Mouse (Mus musculus): ENCODE measurements around the gene Ccdc40. TPM values are rescaled to one million over a fixed set of nuclear protein-coding genes. Genes with fewer than 3 reads are reported as not detected.
A peak's percentile ranks its signal among the peaks of the same experiment; 100 is the strongest.
"Not testable (repeated sequence)": the region's sequence is repeated elsewhere in the genome, so short reads cannot be mapped to it uniquely, and the experiment has no call there.

Gene Ccdc40
- polyA plus RNA-seq, 1 experiment from 2014 or later, result 18.6 TPM

DNA sequence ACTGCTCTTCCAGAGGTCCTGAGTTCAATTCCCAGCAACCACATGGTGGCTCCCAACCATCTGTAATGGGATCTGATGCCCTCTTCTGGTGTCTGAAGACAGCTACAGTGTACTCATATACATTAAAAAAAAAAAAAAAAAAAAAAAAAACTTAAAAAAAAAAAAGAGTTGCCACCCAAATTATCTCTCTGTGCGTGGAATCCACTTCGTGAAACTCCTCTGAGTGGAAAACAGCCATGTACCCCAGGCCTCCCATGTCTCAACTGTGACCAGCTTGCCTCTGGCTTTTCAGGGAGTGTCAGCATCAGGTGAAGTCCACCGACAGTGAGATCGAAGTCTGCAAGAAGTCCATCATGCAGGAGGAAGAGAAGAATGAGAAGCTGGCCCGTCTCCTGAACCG is 17.2 kb downstream of the Ccdc40 start:
- not testable (repeated sequence) for H3K9me3 ChIP-seq (ENCODE audit: control insufficient read depth, low read length); H3K27ac ChIP-seq (ENCODE audit: low read depth, low read length); ATAC-seq (ENCODE audit: low FRiP score); H3K9ac ChIP-seq (ENCODE audit: low read length); DNase-seq (ENCODE audit: low spot score, missing footprints); H3K4me2 ChIP-seq; H3K4me1 ChIP-seq (ENCODE audit: control insufficient read depth, insufficient read depth, low read length); H3K36me3 ChIP-seq (ENCODE audit: control insufficient read depth, insufficient read depth, low read length); H3K27me3 ChIP-seq (ENCODE audit: control insufficient read depth, insufficient read depth, low read length); H3K4me3 ChIP-seq (ENCODE audit: low read depth, low read length)
- WGBS, result 96% methylated on average over 6 of the region's 6 CpGs

DNA sequence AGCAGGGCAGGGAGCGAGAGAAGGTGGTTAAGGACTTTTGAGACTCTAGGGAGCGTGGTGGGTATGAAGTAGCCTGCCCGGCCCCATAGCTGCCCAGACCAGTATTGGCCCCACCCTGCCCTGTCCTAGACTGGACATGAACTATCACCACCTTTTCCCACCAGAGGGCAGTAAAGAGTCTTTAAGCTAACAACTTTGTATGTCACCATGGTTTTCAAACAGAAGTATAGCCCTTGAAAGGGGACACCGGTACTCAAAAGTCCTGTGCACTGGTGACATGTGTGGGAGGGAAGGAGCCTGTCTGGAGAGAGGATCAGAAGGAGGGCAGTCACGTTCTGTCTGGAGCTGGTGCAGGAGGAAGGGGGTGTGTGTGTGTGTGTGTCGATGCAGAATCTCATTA is 20.6 kb downstream of the Ccdc40 start:
- DNase-seq (ENCODE audit: low spot score, missing footprints) (peak; percentile 98), ATAC-seq (ENCODE audit: low FRiP score) (peak; percentile 59; the same call in 1 of the 2 replicates)
- peaks cover 3% of the 10 kb centered on the region for H3K4me1 ChIP-seq (ENCODE audit: control insufficient read depth, insufficient read depth, low read length)
- WGBS, result 34% methylated on average over 6 of the region's 6 CpGs
- peaks cover 3% of the 10 kb centered on the region; the same call in 1 of the 2 replicates for H3K36me3 ChIP-seq (ENCODE audit: control insufficient read depth, insufficient read depth, low read length)
- H3K9ac ChIP-seq (ENCODE audit: low read length), result no peak overlapping the region
- no peaks in the 10 kb centered on the region for H3K27me3 ChIP-seq (ENCODE audit: control insufficient read depth, insufficient read depth, low read length)
- no peak overlapping the region for H3K4me2 ChIP-seq
- H3K4me3 ChIP-seq (ENCODE audit: low read depth, low read length), result no peak overlapping the region
- no peaks in the 10 kb centered on the region for H3K9me3 ChIP-seq (ENCODE audit: control insufficient read depth, low read length)
- no peak overlapping the region for H3K27ac ChIP-seq (ENCODE audit: low read depth, low read length)

DNA sequence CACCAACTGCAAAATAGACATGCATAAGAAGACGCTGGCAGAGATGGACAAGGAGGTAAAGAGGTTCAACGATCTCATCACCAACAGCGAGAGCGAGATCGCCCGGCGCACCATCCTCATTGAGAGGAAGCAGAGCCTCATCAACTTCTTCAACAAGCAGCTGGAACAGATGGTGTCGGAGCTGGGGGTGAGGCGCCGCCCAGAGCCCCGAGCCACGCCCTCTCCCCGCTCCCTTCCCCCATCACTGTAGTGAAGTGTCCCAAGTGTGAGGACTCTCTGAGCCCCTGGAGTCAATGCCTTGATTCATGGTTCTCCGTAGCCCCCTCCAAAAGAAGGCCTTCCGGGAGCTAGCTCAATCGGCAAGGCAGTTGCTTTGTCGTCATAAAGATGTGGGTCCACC is 22.6 kb downstream of the Ccdc40 start:
- ATAC-seq (ENCODE audit: low FRiP score), result no peak
- Histone ChIP-seq H3K4me2 (no peak overlapping the region), H3K27ac (ENCODE audit: low read depth, low read length) (no peak overlapping the region), H3K36me3 (ENCODE audit: control insufficient read depth, insufficient read depth, low read length) (no peaks in the 10 kb centered on the region), H3K9ac (ENCODE audit: low read length) (no peak overlapping the region), H3K27me3 (ENCODE audit: control insufficient read depth, insufficient read depth, low read length) (no peaks in the 10 kb centered on the region), H3K9me3 (ENCODE audit: control insufficient read depth, low read length) (no peaks in the 10 kb centered on the region), H3K4me1 (ENCODE audit: control insufficient read depth, insufficient read depth, low read length) (peaks cover 3% of the 10 kb centered on the region), H3K4me3 (ENCODE audit: low read depth, low read length) (no peak overlapping the region)
- DNase-seq (ENCODE audit: low spot score, missing footprints), result no peak
- 67% methylated on average over 17 of the region's 17 CpGs for WGBS

DNA sequence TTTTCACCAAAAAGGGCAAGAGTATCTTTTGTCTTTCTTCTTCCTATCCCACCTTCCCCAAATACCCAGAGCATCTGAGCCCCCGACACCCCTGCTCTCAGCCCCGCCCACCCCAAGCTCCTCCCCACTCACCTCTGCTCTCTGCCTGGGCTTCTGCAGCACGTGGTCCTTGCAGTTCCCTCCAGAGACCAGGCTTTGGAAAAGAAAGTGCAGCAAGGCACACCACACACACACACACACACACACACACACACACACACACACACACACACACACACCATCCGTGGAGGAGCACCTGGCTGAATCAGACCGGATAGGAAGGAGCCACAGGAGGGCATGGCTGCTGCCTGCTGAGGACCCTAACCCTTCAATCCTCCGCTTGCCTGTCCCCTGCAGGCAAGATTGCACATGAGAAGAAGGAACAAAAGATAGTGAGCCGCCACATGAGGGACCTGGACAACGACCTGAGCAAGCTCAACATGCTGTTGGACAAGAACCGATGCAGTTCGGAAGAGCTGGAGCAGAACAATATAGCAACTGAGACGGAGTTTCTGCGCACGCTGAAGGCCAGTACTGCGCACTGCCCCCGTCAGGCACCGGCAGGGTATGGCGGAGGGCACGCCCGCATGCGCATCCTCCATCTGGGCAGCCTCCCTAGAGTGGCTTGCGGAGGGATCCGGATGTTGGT is 24.6 kb downstream of the Ccdc40 start:
- Histone ChIP-seq H3K27ac (ENCODE audit: low read depth, low read length) (no peak overlapping the region), H3K9me3 (ENCODE audit: control insufficient read depth, low read length) (no peaks in the 10 kb centered on the region), H3K4me3 (ENCODE audit: low read depth, low read length) (no peak overlapping the region), H3K4me2 (peak overlapping the region; percentile 38), H3K36me3 (ENCODE audit: control insufficient read depth, insufficient read depth, low read length) (no peaks in the 10 kb centered on the region), H3K9ac (ENCODE audit: low read length) (peak overlapping the region; percentile 40), H3K27me3 (ENCODE audit: control insufficient read depth, insufficient read depth, low read length) (no peaks in the 10 kb centered on the region), H3K4me1 (ENCODE audit: control insufficient read depth, insufficient read depth, low read length) (peaks cover 8% of the 10 kb centered on the region)
- ATAC-seq (ENCODE audit: low FRiP score) (peak; percentile 64), DNase-seq (ENCODE audit: low spot score, missing footprints) (peak; percentile 94)
- WGBS, result 8% methylated on average over 22 of the region's 22 CpGs

DNA sequence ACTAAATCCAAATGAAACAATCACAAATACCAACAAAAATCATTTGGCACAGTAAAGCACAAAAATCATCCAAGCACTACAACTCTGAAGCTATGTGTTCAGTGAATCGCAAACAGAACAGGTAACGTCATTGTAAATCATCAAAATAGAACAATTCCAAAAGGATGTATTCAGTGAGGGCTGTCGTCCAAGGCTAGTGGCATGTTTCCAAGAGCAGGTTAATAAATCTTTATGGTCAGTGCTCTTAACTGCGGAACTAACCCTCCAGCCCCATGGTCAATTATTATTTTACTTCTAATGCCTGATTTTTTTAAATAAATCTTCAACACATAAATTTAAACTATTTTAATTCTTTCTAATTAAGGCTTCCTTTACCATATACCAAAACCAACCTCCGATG is 28.2 kb downstream of the Ccdc40 start:
- not testable (repeated sequence) for H3K4me3 ChIP-seq (ENCODE audit: low read depth, low read length); H3K9me3 ChIP-seq (ENCODE audit: control insufficient read depth, low read length); H3K4me2 ChIP-seq; ATAC-seq (ENCODE audit: low FRiP score); H3K4me1 ChIP-seq (ENCODE audit: control insufficient read depth, insufficient read depth, low read length); H3K9ac ChIP-seq (ENCODE audit: low read length); H3K36me3 ChIP-seq (ENCODE audit: control insufficient read depth, insufficient read depth, low read length); H3K27me3 ChIP-seq (ENCODE audit: control insufficient read depth, insufficient read depth, low read length); DNase-seq (ENCODE audit: low spot score, missing footprints); H3K27ac ChIP-seq (ENCODE audit: low read depth, low read length)
- 91% methylated on average over 5 of the region's 5 CpGs for WGBS

GRCm38 (mm10) chr11:119258216-119258571 is 29.8 kb downstream of the Ccdc40 start:
- H3K4me1 ChIP-seq (ENCODE audit: control insufficient read depth, insufficient read depth, low read length), result peaks cover 7% of the 10 kb centered on the region
- H3K9me3 ChIP-seq (ENCODE audit: control insufficient read depth, low read length), result no peaks in the 10 kb centered on the region
- H3K36me3 ChIP-seq (ENCODE audit: control insufficient read depth, insufficient read depth, low read length), result no peaks in the 10 kb centered on the region
- H3K27ac ChIP-seq (ENCODE audit: low read depth, low read length), result no peak overlapping the region
- ATAC-seq (ENCODE audit: low FRiP score) (no peak), DNase-seq (ENCODE audit: low spot score, missing footprints) (no peak)
- WGBS, result 67% methylated on average over 9 of the region's 9 CpGs
- H3K4me3 ChIP-seq (ENCODE audit: low read depth, low read length), result peak overlapping the region; percentile 15; the same call in 1 of the 2 replicates
- H3K4me2 ChIP-seq, result peak overlapping the region; percentile 37
- H3K9ac ChIP-seq (ENCODE audit: low read length), result no peak overlapping the region
- no peaks in the 10 kb centered on the region for H3K27me3 ChIP-seq (ENCODE audit: control insufficient read depth, insufficient read depth, low read length)

DNA sequence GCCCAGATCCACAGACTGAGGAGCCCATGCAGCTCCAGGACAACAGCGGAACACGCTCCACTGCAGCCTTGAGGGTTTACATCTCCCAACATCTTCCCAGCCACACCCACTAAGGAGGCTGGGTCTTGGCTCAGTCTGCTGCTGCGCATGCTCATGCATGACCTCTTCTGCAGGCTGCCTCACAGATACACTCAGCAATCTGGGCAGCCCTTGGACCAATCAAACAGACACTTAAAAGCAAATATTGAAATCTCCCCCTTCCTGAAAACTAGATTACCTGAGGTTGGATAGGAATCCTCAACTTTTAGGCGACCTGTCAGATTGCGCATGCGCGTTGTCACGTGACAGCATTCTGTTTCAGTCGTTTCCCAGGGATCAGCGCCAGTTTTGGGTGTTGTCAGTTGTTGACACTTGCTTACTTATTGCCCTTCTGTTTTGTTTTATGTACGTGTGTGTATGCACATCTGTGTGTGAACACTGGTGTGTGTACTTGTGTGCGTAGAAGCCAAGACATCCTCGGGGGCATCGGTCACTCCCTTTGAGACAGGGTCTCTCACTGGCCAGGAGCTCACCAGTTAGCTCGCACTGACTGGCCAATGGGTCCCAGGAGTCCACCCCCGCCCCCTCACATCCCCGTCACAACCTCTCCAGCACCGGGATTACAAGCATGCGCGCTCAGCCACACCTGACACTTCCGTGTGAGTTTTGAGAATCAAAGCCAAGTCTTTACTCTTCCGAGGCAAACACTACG is 30.4 kb downstream of the Ccdc40 start:
- ATAC-seq (ENCODE audit: low FRiP score) (peak; percentile 68), DNase-seq (ENCODE audit: low spot score, missing footprints) (peak; percentile 89)
- Histone ChIP-seq H3K27ac (ENCODE audit: low read depth, low read length) (no peak overlapping the region), H3K36me3 (ENCODE audit: control insufficient read depth, insufficient read depth, low read length) (no peaks in the 10 kb centered on the region), H3K27me3 (ENCODE audit: control insufficient read depth, insufficient read depth, low read length) (no peaks in the 10 kb centered on the region), H3K9ac (ENCODE audit: low read length) (0 out of 2 replicates have a peak overlapping the region, but pooled peaks have one; percentile 36), H3K9me3 (ENCODE audit: control insufficient read depth, low read length) (no peaks in the 10 kb centered on the region), H3K4me1 (ENCODE audit: control insufficient read depth, insufficient read depth, low read length) (peaks cover 5% of the 10 kb centered on the region), H3K4me2 (peak overlapping the region; percentile 37), H3K4me3 (ENCODE audit: low read depth, low read length) (peak overlapping the region; percentile 15)
- 66% methylated on average over 23 of the region's 23 CpGs for WGBS

GRCm38 (mm10) chr11:119259977-119260376 is 31.6 kb downstream of the Ccdc40 start:
- Histone ChIP-seq H3K9ac (ENCODE audit: low read length) (no peak overlapping the region), H3K9me3 (ENCODE audit: control insufficient read depth, low read length) (no peaks in the 10 kb centered on the region), H3K36me3 (ENCODE audit: control insufficient read depth, insufficient read depth, low read length) (no peaks in the 10 kb centered on the region), H3K4me1 (ENCODE audit: control insufficient read depth, insufficient read depth, low read length) (peaks cover 5% of the 10 kb centered on the region), H3K4me3 (ENCODE audit: low read depth, low read length) (no peak overlapping the region), H3K4me2 (no peak overlapping the region), H3K27me3 (ENCODE audit: control insufficient read depth, insufficient read depth, low read length) (no peaks in the 10 kb centered on the region), H3K27ac (ENCODE audit: low read depth, low read length) (no peak overlapping the region)
- ATAC-seq (ENCODE audit: low FRiP score) (no peak), DNase-seq (ENCODE audit: low spot score, missing footprints) (no peak)
- 88% methylated on average over 8 of the region's 8 CpGs for WGBS

DNA sequence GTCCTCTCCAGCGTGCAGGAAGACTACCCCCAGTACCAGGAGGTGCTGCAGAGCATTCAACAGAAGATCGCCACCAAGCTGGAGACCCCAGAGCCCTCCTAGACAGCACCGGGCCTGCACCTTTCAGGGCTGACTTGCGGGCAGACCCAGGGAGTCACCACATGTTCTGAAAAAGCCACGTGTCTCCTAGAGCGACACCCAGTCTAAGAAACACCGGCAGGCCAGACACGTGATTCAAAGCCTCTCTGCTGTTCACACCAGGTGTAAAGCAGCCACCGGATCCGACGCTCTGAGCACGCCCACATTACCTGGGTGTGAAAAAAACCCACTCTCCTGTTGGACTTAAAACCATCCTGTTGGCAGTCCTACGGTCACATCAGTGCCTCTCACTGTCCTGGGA is 36.0 kb downstream of the Ccdc40 start:
- 96% methylated on average over 13 of the region's 13 CpGs for WGBS
- Histone ChIP-seq H3K27ac (ENCODE audit: low read depth, low read length) (no peak overlapping the region), H3K4me2 (no peak overlapping the region), H3K4me1 (ENCODE audit: control insufficient read depth, insufficient read depth, low read length) (peaks cover 5% of the 10 kb centered on the region), H3K36me3 (ENCODE audit: control insufficient read depth, insufficient read depth, low read length) (no peaks in the 10 kb centered on the region), H3K9me3 (ENCODE audit: control insufficient read depth, low read length) (no peaks in the 10 kb centered on the region), H3K4me3 (ENCODE audit: low read depth, low read length) (no peak overlapping the region), H3K27me3 (ENCODE audit: control insufficient read depth, insufficient read depth, low read length) (0 out of 2 replicates have a peak, but pooled peaks cover 2% of the 10 kb centered on the region), H3K9ac (ENCODE audit: low read length) (no peak overlapping the region)
- DNase-seq (ENCODE audit: low spot score, missing footprints) (no peak), ATAC-seq (ENCODE audit: low FRiP score) (no peak)

Measured in midbrain, embryonic 11.5 days (tissue).